Mouse (Mus musculus) limb, embryonic 11.5 days (tissue): Measurements from ENCODE around the gene Usp7. TPM values are rescaled to one million over a fixed set of nuclear protein-coding genes. Genes with fewer than 3 reads are reported as not detected.
"Not testable (repeated sequence)": the region's sequence is repeated elsewhere in the genome, so short reads cannot be mapped to it uniquely, and the experiment has no call there.

Experiments used
- ATAC-seq: fragments of 200-750 bp; cut with Nextera tagmentation; 2 replicates; pipeline ENCODE4 v1.8.0; 2017; ENCODE audit warnings: low read depth; ENCODE audit not compliant: insufficient number of reproducible peaks, low FRiP score, low TSS enrichment
- DNase-seq: peaks from one replicate; pipeline ENCODE4 v3.0.0-alpha.2; 2015; ENCODE audit warnings: low spot score
- H3K27ac ChIP-seq: fragments of 300-500 bp; sonication (generic); replicated peaks from 2 replicates; pipeline ENCODE4 v1.5.1; 2014; ENCODE audit warnings: low read depth, mild to moderate bottlenecking, low read length
- H3K27me3 ChIP-seq: fragments of 300-500 bp; sonication (generic); 2 replicates; pipeline ENCODE4 v1.6.1; 2014; ENCODE audit warnings: mild to moderate bottlenecking, low read length, mixed read lengths; ENCODE audit not compliant: control insufficient read depth, insufficient read depth
- H3K36me3 ChIP-seq: fragments of 300-500 bp; sonication (generic); 2 replicates; pipeline ENCODE4 v1.6.1; 2014; ENCODE audit warnings: mild to moderate bottlenecking, low read length, moderate library complexity, mixed read lengths; ENCODE audit not compliant: control insufficient read depth, insufficient read depth
- H3K4me1 ChIP-seq: fragments of 300-500 bp; sonication (generic); 2 replicates; pipeline ENCODE4 v1.6.1; 2014; ENCODE audit warnings: low read length, mixed read lengths; ENCODE audit not compliant: control insufficient read depth, insufficient read depth
- H3K4me2 ChIP-seq: fragments of 300-500 bp; sonication (generic); 2 replicates; pipeline ENCODE4 v1.6.1; 2014; ENCODE audit warnings: low read depth, mild to moderate bottlenecking, moderate library complexity; ENCODE audit not compliant: severe bottlenecking
- H3K4me3 ChIP-seq: fragments of 300-500 bp; sonication (generic); 2 replicates; pipeline ENCODE4 v1.5.1; 2014; ENCODE audit warnings: low read depth, low read length
- H3K9ac ChIP-seq: fragments of 300-500 bp; sonication (generic); 2 replicates; pipeline ENCODE4 v1.6.1; 2014; ENCODE audit warnings: mild to moderate bottlenecking, low read length
- H3K9me3 ChIP-seq: fragments of 300-500 bp; sonication (generic); 2 replicates; pipeline ENCODE4 v1.6.1; 2016; ENCODE audit warnings: low read length; ENCODE audit not compliant: control insufficient read depth
- WGBS: fragments of 180-500 bp; shearing (Covaris S2); extraction: QIAGEN DNeasy Blood & Tissue Kit; methylation state at CpG from one replicate; pipeline ENCODE4 v1.1.7; 2014; 5-methylcytosine and 5-hydroxymethylcytosine counted together
- polyA plus RNA-seq: library from polyadenylated mRNA; unstranded; fragments of >200 nt; fragmentation: Nextera tagmentation; extraction: Ambion mirVana; gene quantifications from 2 replicates; pipeline ENCODE4 v1.2.1, GENCODE M21; 2014

The Usp7 gene
- polyA plus RNA-seq, 1 experiment from 2014 or later = 41.5 TPM

- ATAC-seq (no peak), DNase-seq (no peak)
- H3K9me3 ChIP-seq = no peaks in the 10 kb centered on the region
- no peak overlapping the region for H3K4me3 ChIP-seq
- 65% methylated on average over 2 of the region's 2 CpGs for WGBS
- H3K4me2 ChIP-seq = no peak overlapping the region
- H3K27ac ChIP-seq = no peak overlapping the region
- H3K4me1 ChIP-seq = no peaks in the 10 kb centered on the region
- H3K27me3 ChIP-seq = no peaks in the 10 kb centered on the region
- H3K9ac ChIP-seq = no peak overlapping the region
- H3K36me3 ChIP-seq = no peaks in the 10 kb centered on the region
These were observed 14.9 kb downstream of the Usp7 start for GRCm38 (mm10) chr16:8777202-8777601.

GRCm38 (mm10) chr16:8776634-8777033 is 15.5 kb downstream of the Usp7 start:
- Histone ChIP-seq H3K27me3 (no peaks in the 10 kb centered on the region), H3K4me1 (no peaks in the 10 kb centered on the region), H3K4me2 (no peak overlapping the region), H3K9ac (no peak overlapping the region), H3K4me3 (no peak overlapping the region), H3K36me3 (no peaks in the 10 kb centered on the region), H3K9me3 (no peaks in the 10 kb centered on the region), H3K27ac (no peak overlapping the region)
- DNase-seq (no peak), ATAC-seq (no peak)
- WGBS = 85% methylated on average over 11 of the region's 11 CpGs

GRCm38 (mm10) chr16:8771086-8771485 is 21.0 kb downstream of the Usp7 start:
- Histone ChIP-seq H3K27me3 (no peaks in the 10 kb centered on the region), H3K27ac (no peak overlapping the region), H3K36me3 (no peaks in the 10 kb centered on the region), H3K4me1 (no peaks in the 10 kb centered on the region), H3K4me3 (no peak overlapping the region), H3K9me3 (no peaks in the 10 kb centered on the region), H3K9ac (no peak overlapping the region), H3K4me2 (no peak overlapping the region)
- WGBS = 47% methylated on average over 4 of the region's 4 CpGs
- DNase-seq (no peak), ATAC-seq (0 out of 2 replicates have a peak, but pooled peaks have one; percentile 17)

DNA sequence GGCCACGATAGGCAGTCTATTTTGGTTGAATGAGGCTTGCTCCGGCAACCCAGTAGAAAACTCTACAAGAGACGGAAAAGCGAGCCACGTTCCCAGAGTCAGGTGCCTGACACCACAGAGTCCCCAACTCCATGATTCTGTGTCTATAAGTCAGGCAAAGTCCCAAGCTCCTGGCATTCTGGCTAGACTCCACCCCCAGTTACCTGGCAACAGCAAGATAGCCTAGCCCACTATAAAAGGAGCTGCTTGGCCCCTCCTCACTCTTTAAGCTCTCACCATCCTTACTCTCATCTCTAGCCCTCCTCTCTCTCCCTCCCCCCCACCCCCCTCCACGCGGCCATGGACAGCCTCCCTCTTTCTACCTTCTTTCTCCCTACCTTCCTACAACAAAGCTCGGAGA is 21.8 kb downstream of the Usp7 start:
- H3K4me1 ChIP-seq, H3K4me3 ChIP-seq, H3K27me3 ChIP-seq, H3K36me3 ChIP-seq, DNase-seq, H3K4me2 ChIP-seq, H3K27ac ChIP-seq, ATAC-seq, H3K9ac ChIP-seq, H3K9me3 ChIP-seq: not testable (repeated sequence)
- WGBS = 47% methylated on average over 7 of the region's 8 CpGs

DNA sequence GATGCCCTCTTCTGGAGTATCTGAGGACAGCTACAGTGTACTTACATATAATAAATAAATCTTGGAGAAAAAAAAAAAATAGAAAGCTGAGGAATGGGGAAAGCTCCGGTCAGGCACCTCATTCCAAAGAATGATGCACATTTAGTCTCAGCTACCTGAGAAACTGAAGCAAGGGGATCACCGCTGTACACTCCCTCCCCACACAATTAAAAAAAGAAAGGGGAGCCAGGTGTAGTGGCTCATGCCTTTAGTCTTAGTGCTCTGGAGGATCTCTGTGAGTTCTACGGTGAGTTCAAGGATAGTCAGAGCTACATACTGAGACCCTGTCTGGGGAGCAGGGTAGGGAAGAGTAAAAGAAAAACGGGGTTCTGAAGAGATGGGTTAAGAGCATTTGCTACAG is 22.6 kb downstream of the Usp7 start:
- Histone ChIP-seq H3K4me2 (no peak overlapping the region), H3K36me3 (no peaks in the 10 kb centered on the region), H3K4me3 (no peak overlapping the region), H3K9me3 (no peaks in the 10 kb centered on the region), H3K27me3 (no peaks in the 10 kb centered on the region), H3K4me1 (no peaks in the 10 kb centered on the region), H3K27ac (no peak overlapping the region), H3K9ac (no peak overlapping the region)
- WGBS = 60% methylated on average over 4 of the region's 4 CpGs
- ATAC-seq (no peak), DNase-seq (no peak)

GRCm38 (mm10) chr16:8769065-8769464 is 23.0 kb downstream of the Usp7 start:
- Histone ChIP-seq H3K9me3 (no peaks in the 10 kb centered on the region), H3K4me3 (no peak overlapping the region), H3K27ac (no peak overlapping the region), H3K27me3 (no peaks in the 10 kb centered on the region), H3K4me2 (no peak overlapping the region), H3K36me3 (no peaks in the 10 kb centered on the region), H3K4me1 (no peaks in the 10 kb centered on the region), H3K9ac (no peak overlapping the region)
- ATAC-seq = no peak
- 19% methylated on average over 10 of the region's 10 CpGs for WGBS
- DNase-seq = peak; percentile 69

DNA sequence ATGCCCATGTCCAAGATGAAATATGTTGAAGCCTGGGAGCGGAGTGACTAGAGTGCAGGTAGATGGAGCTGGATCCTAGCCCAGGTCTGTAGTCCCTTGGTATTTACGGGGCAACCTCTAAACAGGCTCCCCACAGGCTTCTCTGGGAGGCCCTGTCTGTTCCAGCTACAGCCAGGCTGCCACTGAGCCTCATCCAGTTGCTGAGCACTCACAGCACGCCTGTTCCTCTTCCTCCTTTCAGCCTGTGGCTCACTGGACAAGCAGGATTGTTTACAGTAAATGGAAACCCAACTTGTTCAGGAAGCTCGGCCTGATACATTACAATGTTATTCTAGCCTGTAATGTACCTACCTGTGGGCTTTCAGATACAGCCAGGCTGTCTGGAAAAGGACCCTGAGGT is 23.5 kb downstream of the Usp7 start:
- WGBS = 79% methylated on average over 4 of the region's 4 CpGs
- Histone ChIP-seq H3K27ac (no peak overlapping the region), H3K36me3 (no peaks in the 10 kb centered on the region), H3K27me3 (no peaks in the 10 kb centered on the region), H3K9ac (no peak overlapping the region), H3K4me2 (no peak overlapping the region), H3K4me3 (no peak overlapping the region), H3K9me3 (no peaks in the 10 kb centered on the region), H3K4me1 (no peaks in the 10 kb centered on the region)
- ATAC-seq = no peak
- no peak for DNase-seq

- Histone ChIP-seq H3K36me3 (no peaks in the 10 kb centered on the region), H3K4me1 (no peaks in the 10 kb centered on the region), H3K9me3 (no peaks in the 10 kb centered on the region), H3K4me3 (no peak overlapping the region), H3K27me3 (no peaks in the 10 kb centered on the region), H3K4me2 (no peak overlapping the region), H3K27ac (no peak overlapping the region), H3K9ac (no peak overlapping the region)
- DNase-seq (no peak), ATAC-seq (no peak)
- 83% methylated on average over 4 of the region's 4 CpGs for WGBS
These were observed 24.0 kb downstream of the Usp7 start for GRCm38 (mm10) chr16:8768071-8768470.
